Mouse (Mus musculus): ENCODE data around the gene Efcab3. TPM values are rescaled to one million over a fixed set of nuclear protein-coding genes. Genes with fewer than 3 reads are reported as not detected.

The Efcab3 gene
- polyA plus RNA-seq, 1 experiment from 2014 or later: 0.29 TPM

GRCm38 (mm10) chr11:105164516-105165510 lies 101.4 kb downstream of the Efcab3 start:
- Histone ChIP-seq H3K4me1 (no peaks in the 10 kb centered on the region), H3K27me3 (no peaks in the 10 kb centered on the region), H3K36me3 (no peaks in the 10 kb centered on the region), H3K4me2 (no peak overlapping the region), H3K9me3 (replicated peaks) (peaks cover 26% of the 10 kb centered on the region), H3K27ac (no peak overlapping the region), H3K9ac (no peak overlapping the region), H3K4me3 (replicated peaks) (no peak overlapping the region)
- WGBS: 85% methylated on average over 69 of the region's 69 CpGs
- ATAC-seq (replicated peaks; ENCODE audit: low FRiP score): no peak

- peaks cover 26% of the 10 kb centered on the region for H3K9me3 ChIP-seq (replicated peaks)
- H3K4me3 ChIP-seq (replicated peaks): no peak overlapping the region
- H3K36me3 ChIP-seq: no peaks in the 10 kb centered on the region
- no peak overlapping the region for H3K4me2 ChIP-seq
- no peak overlapping the region for H3K9ac ChIP-seq
- no peaks in the 10 kb centered on the region for H3K27me3 ChIP-seq
- H3K4me1 ChIP-seq: no peaks in the 10 kb centered on the region
- 92% methylated on average over 10 of the region's 10 CpGs for WGBS
- no peak overlapping the region for H3K27ac ChIP-seq
- ATAC-seq (replicated peaks; ENCODE audit: low FRiP score): no peak
Measured at GRCm38 (mm10) chr11:105166780-105167179, 103.4 kb downstream of the Efcab3 start.

Other genes starting within 250 kb of the Efcab3 start
- gene Mettl2, start 62.8 kb downstream of the Efcab3 start, polyA plus RNA-seq (2015; fragmentation: Nextera tagmentation; extraction: Ambion mirVana): 45.6 TPM in 2 replicates
- gene Gm10842, start 83.3 kb downstream of the Efcab3 start, polyA plus RNA-seq (2015; fragmentation: Nextera tagmentation; extraction: Ambion mirVana): not detected in 2 replicates
- 18.1 and 21.1 TPM in 2 replicates for gene Tlk2, start 115.2 kb downstream of the Efcab3 start, polyA plus RNA-seq (2015; fragmentation: Nextera tagmentation; extraction: Ambion mirVana)
- gene Mrc2, start 229.1 kb downstream of the Efcab3 start, polyA plus RNA-seq (2015; fragmentation: Nextera tagmentation; extraction: Ambion mirVana): 19.1 and 21.3 TPM in 2 replicates

Measured in kidney, embryonic 15.5 days (tissue).